Mouse (Mus musculus) G1E-ER4 (cell line): Measurements from ENCODE around the gene Tnrc6b. TPM values are rescaled to one million over a fixed set of nuclear protein-coding genes. Genes with fewer than 3 reads are reported as not detected.

Experiments
- GATA1 ChIP-seq: IDR thresholded peaks from one replicate; pipeline ENCODE4 v1.8.0; 2012; ENCODE audit warnings: low read length, inconsistent platforms
- polyA plus RNA-seq: library from polyadenylated mRNA; stranded (reverse); fragments of >175 nt; gene quantifications from 2 replicates; pipeline ENCODE4 v1.2.3, GENCODE M21; 2012

The Tnrc6b gene
- polyA plus RNA-seq, 1 experiment, result 22.6 TPM

- no peak for TF ChIP-seq GATA1
Observed at GRCm38 (mm10) chr15:80983264-80983663, 272.2 kb downstream of the Tnrc6b start.

DNA sequence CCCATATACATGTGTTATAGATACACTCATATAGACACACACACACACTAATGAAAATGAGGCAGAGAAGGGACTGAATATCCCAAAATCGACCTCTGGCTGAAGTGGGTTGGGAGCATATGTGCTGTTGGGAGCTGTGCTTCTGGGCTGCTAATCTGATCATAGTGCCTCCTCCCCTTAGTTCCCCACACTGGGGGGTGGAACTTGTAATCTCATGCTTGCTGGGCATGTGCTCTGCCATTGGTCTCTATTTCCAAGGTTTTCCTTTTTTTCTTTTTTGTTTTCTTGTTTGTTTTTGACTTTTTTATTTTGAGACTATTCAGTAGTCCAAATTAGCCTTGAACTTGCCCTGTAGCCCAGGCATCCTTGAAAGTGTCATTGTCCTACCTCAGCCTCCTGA is 277.2 kb downstream of the Tnrc6b start:
- TF ChIP-seq GATA1, result no peak

GRCm38 (mm10) chr15:80989712-80990111 is 278.6 kb downstream of the Tnrc6b start:
- no peak for TF ChIP-seq GATA1

Other genes starting within 250 kb of the Tnrc6b start
- not detected in 2 replicates for gene Enthd1, start 146.2 kb upstream of the Tnrc6b start, polyA plus RNA-seq
- gene Grap2, start 138.7 kb upstream of the Tnrc6b start, polyA plus RNA-seq, result 18.2 and 19.7 TPM in 2 replicates
- gene Fam83f, start 39.5 kb upstream of the Tnrc6b start, polyA plus RNA-seq, result not detected in 2 replicates
- 30.3 and 92.0 TPM in 2 replicates for gene Adsl, start 237.2 kb downstream of the Tnrc6b start, polyA plus RNA-seq